Mouse (Mus musculus): Measurements from ENCODE around the gene Npnt. TPM values are rescaled to one million over a fixed set of nuclear protein-coding genes. Genes with fewer than 3 reads are reported as not detected.

Gene Npnt
- polyA plus RNA-seq, 2 experiments = 41.7 to 45.4 TPM

DNA sequence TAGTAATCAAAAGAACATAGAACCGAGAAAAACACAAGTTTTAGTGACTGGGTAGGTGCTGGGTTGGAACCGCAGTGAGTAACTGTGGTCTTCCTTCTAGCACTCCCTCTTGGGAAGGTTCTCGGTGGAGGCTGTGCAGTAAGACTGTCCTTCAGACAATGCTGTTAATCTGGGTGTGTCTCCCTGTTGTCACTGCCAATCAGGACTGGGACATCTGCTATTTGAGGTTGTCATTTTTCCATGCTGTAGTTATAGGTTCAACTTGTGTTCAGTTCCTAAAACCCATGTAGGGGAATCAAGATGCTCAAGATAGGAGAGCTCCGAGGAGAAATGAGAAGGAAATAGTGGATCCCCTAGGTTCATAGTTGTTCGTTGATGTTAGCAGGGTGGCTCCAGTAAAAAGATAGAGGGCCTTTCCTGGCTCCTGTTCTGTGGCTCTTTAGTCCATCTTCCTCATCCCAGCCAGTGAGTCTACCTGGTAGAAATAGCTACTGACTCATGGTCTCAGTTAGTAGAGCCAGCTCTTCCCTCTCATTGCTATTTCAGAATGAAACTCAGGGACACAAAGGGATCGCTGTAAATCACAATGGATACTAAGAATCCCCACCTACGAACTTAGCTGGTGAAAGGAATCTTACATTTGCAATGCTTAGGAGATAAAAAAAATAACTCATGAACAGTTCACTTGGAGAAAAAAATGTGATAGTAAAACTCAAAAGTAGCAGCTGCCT, 12.7 kb upstream of the Npnt start:
- Histone ChIP-seq H3K36me3 (ENCODE audit: control insufficient read depth, insufficient read depth, low read length) (no peaks in the 10 kb centered on the region), H3K4me3 (replicated peaks; ENCODE audit: low read length) (no peak overlapping the region), H3K4me2 (replicated peaks; ENCODE audit: low read depth, low read length, severe bottlenecking) (no peak overlapping the region), H3K4me1 (ENCODE audit: control insufficient read depth, insufficient read depth, low read length) (no peaks in the 10 kb centered on the region), H3K27me3 (ENCODE audit: control insufficient read depth, insufficient read depth, low read length) (no peaks in the 10 kb centered on the region), H3K9ac (ENCODE audit: low read depth, low read length, severe bottlenecking) (no peak overlapping the region), H3K27ac (replicated peaks; ENCODE audit: low read depth, low read length) (no peak overlapping the region), H3K9me3 (ENCODE audit: control insufficient read depth, low read length) (no peaks in the 10 kb centered on the region)
- 87% methylated on average over 7 of the region's 7 CpGs for WGBS
- ATAC-seq (ENCODE audit: low FRiP score, low read depth) (no peak), DNase-seq (ENCODE audit: low spot score) (no peak)
- no peak for TF ChIP-seq POLR2A (IDR thresholded peaks at IDR 0.05; ENCODE audit: borderline replicate concordance, extremely low read depth, insufficient read depth, insufficient read length)

DNA sequence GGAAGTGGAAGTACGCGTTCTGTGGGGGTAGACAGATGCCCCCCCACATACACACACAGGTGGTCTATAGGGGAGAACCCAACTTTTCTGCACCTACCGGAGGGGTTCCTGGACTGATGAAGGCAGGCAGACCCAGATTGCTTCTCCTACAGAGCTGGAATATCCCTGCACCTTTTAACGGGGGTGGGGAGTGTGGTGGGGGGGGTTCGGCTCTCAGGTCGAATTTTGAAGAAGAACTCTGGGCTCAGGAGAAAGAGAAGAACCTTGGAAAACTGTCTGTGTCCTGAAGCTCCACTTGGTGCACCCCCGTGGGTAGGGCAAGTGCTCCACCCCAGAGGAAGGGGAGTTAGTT, 414 bp upstream of the Npnt start:
- no peak for DNase-seq (ENCODE audit: low spot score)
- Histone ChIP-seq H3K4me3 (replicated peaks; ENCODE audit: low read length) (peak overlapping the region; percentile 64), H3K9ac (ENCODE audit: low read depth, low read length, severe bottlenecking) (peak overlapping the region; percentile 62), H3K9me3 (ENCODE audit: control insufficient read depth, low read length) (no peaks in the 10 kb centered on the region), H3K27me3 (ENCODE audit: control insufficient read depth, insufficient read depth, low read length) (no peaks in the 10 kb centered on the region; the same call in 1 of the 2 replicates), H3K36me3 (ENCODE audit: control insufficient read depth, insufficient read depth, low read length) (no peaks in the 10 kb centered on the region), H3K4me2 (replicated peaks; ENCODE audit: low read depth, low read length, severe bottlenecking) (peak overlapping the region; percentile 99), H3K27ac (replicated peaks; ENCODE audit: low read depth, low read length) (no peak overlapping the region), H3K4me1 (ENCODE audit: control insufficient read depth, insufficient read depth, low read length) (no peaks in the 10 kb centered on the region)
- ATAC-seq (ENCODE audit: low FRiP score, low read depth) = no peak; the same call in 1 of the 2 replicates
- no peak for TF ChIP-seq POLR2A (IDR thresholded peaks at IDR 0.05; ENCODE audit: borderline replicate concordance, extremely low read depth, insufficient read depth, insufficient read length)
- WGBS = 10% methylated on average over 7 of the region's 7 CpGs

DNA sequence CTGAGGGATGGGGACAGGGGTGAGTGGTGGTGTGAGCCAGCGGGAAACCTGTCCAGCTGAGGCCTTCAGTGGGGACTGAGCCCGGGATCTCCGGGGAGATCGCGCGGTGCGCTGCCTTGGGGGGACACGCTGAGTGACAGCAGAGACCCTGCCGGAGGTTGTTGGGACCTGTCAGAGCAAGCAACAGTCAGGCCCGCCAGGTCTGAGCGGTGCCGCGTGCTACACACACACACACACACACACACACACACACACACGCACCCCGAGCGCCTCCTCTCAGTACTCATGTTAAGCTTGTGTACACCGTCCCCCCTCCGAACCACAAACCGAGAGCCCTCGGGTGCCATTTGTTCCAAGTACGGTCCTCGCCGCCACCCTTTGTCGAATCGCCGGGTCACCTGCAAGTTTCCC, 706 bp downstream of the Npnt start:
- peak overlapping the region; percentile 99 for H3K4me2 ChIP-seq (replicated peaks; ENCODE audit: low read depth, low read length, severe bottlenecking)
- DNase-seq (ENCODE audit: low spot score) (peak; percentile 26), ATAC-seq (ENCODE audit: low FRiP score, low read depth) (peak; percentile 45; the same call in 1 of the 2 replicates)
- no peaks in the 10 kb centered on the region for H3K36me3 ChIP-seq (ENCODE audit: control insufficient read depth, insufficient read depth, low read length)
- peak overlapping the region; percentile 64 for H3K4me3 ChIP-seq (replicated peaks; ENCODE audit: low read length)
- H3K9me3 ChIP-seq (ENCODE audit: control insufficient read depth, low read length) = no peaks in the 10 kb centered on the region
- no peak for TF ChIP-seq POLR2A (IDR thresholded peaks at IDR 0.05; ENCODE audit: borderline replicate concordance, extremely low read depth, insufficient read depth, insufficient read length)
- H3K27ac ChIP-seq (replicated peaks; ENCODE audit: low read depth, low read length) = no peak overlapping the region
- peak overlapping the region; percentile 62 for H3K9ac ChIP-seq (ENCODE audit: low read depth, low read length, severe bottlenecking)
- no peaks in the 10 kb centered on the region; the same call in 1 of the 2 replicates for H3K27me3 ChIP-seq (ENCODE audit: control insufficient read depth, insufficient read depth, low read length)
- WGBS = under 1% methylated on average over 21 of the region's 26 CpGs
- H3K4me1 ChIP-seq (ENCODE audit: control insufficient read depth, insufficient read depth, low read length) = peaks cover 8% of the 10 kb centered on the region

DNA sequence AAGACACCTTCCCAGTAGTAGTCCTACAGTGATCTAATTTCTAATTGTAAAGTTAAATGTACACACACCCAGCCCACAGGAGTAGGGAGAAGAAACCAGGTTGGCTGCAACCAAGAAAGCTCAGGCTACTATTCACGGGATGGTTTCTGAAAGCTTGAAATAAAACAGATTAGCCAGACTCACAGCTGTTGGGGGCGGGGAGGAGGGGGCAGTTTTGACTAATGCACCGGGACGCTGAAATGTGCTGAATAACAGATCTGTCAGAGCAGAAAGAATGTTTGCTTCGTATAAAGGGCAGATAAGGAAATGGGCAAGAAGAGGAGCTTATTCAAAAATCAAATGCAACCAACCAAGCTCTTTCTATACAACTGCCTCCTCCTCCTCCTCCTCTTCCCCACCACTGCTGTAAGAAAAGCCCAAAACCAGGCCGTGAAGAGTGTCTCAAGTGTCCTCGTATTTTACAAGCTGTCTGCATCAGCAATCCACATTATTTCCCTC, 1.7 kb downstream of the Npnt start:
- Histone ChIP-seq H3K27ac (replicated peaks; ENCODE audit: low read depth, low read length) (no peak overlapping the region), H3K9me3 (ENCODE audit: control insufficient read depth, low read length) (no peaks in the 10 kb centered on the region), H3K27me3 (ENCODE audit: control insufficient read depth, insufficient read depth, low read length) (no peaks in the 10 kb centered on the region; the same call in 1 of the 2 replicates), H3K4me1 (ENCODE audit: control insufficient read depth, insufficient read depth, low read length) (peaks cover 14% of the 10 kb centered on the region), H3K36me3 (ENCODE audit: control insufficient read depth, insufficient read depth, low read length) (no peaks in the 10 kb centered on the region), H3K9ac (ENCODE audit: low read depth, low read length, severe bottlenecking) (no peak overlapping the region), H3K4me2 (replicated peaks; ENCODE audit: low read depth, low read length, severe bottlenecking) (peak overlapping the region; percentile 99), H3K4me3 (replicated peaks; ENCODE audit: low read length) (peak overlapping the region; percentile 64; the same call in 1 of the 2 replicates)
- WGBS = 15% methylated on average over 7 of the region's 7 CpGs
- ATAC-seq (ENCODE audit: low FRiP score, low read depth) (no peak), DNase-seq (ENCODE audit: low spot score) (no peak)
- TF ChIP-seq POLR2A (IDR thresholded peaks at IDR 0.05; ENCODE audit: borderline replicate concordance, extremely low read depth, insufficient read depth, insufficient read length) = no peak

DNA sequence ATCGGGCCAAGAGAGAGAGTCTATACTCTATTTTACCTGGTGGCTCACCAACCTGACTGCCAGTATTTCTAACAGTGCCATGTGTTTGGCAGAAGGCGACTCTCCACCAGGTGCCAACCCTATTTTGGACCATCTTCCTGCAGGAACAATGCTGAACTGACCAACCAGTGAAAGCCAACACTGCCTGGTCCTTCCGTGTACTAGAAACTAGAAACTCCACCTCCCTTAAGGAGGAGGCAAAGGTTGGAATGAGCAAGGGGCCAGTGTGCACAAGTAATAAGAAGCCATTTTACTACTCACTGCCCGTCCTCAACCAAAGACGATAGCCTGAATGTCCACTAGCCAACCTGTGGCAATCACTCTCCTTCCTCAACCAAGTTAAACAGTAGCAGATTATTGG, 4.0 kb downstream of the Npnt start:
- no peak for ATAC-seq (ENCODE audit: low FRiP score, low read depth)
- peaks cover 14% of the 10 kb centered on the region for H3K4me1 ChIP-seq (ENCODE audit: control insufficient read depth, insufficient read depth, low read length)
- WGBS = 82% methylated on average over 5 of the region's 5 CpGs

More for the DNA sequence above, 4.0 kb downstream of the Npnt start:
- TF ChIP-seq POLR2A (IDR thresholded peaks at IDR 0.05; ENCODE audit: borderline replicate concordance, extremely low read depth, insufficient read depth, insufficient read length) = no peak
- Histone ChIP-seq H3K9me3 (ENCODE audit: control insufficient read depth, low read length) (no peaks in the 10 kb centered on the region), H3K27me3 (ENCODE audit: control insufficient read depth, insufficient read depth, low read length) (no peaks in the 10 kb centered on the region; the same call in 1 of the 2 replicates), H3K4me2 (replicated peaks; ENCODE audit: low read depth, low read length, severe bottlenecking) (no peak overlapping the region), H3K27ac (replicated peaks; ENCODE audit: low read depth, low read length) (no peak overlapping the region), H3K9ac (ENCODE audit: low read depth, low read length, severe bottlenecking) (no peak overlapping the region), H3K4me3 (replicated peaks; ENCODE audit: low read length) (no peak overlapping the region), H3K36me3 (ENCODE audit: control insufficient read depth, insufficient read depth, low read length) (no peaks in the 10 kb centered on the region)
- DNase-seq (ENCODE audit: low spot score) = no peak

All from limb, embryonic 14.5 days (tissue).